Mouse (Mus musculus): ENCODE measurements at regions not wholly inside any gene's neighbourhood (a gene's known extent, or its start where the extent isn't known, plus 50 kb on each side); places are given as distances from the start of the nearest gene placed in this dataset.

DNA sequence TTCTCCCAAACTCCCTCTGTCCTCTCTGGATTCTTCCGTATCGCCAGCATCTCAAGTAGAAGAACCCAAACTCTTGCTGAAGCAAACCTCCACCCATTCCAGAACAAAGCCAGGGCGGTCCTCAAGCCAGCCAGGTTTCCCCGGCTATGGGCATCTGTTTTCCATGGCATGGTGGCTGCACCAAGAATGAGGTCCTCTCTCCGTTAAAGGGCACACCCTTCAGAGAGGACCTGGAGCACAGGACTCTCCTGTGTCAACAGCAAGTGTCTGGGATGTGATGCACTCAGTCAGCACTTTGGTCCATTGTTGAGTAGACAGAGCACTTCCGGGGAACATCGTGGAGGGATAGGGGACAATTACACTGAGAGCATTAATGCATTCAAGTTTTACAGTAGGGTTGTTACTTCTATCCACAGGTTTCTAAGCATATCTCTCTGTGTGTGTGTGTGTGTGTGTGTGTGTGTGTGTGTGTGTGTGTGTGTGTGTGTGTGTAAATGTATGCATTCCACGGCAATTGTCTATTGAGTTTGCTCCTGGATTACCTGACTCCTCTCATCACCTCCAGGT, 56.6 kb upstream of the Cpsf6 start:
- no peak for DNase-seq (ENCODE audit: low spot score in 2 of 2)

DNA sequence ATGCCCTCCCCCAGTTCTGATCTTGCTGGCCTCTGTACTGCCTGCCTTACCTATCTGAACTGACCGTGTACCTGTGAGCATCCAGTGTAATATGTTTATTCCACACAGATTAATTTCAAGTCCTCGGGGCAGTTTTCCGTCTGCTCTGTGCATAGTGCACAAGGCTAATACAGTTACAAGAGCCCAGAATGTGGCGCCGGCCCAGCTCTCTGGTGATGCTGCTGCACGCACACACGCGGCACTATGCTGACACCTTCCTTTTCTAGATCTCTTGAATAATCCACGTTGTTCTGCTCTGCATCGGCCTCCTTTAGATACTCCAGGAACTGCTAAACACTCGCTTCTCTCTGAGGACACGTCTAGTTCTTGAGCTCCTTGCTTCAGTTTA, 55.9 kb upstream of the Cpsf6 start:
- no peak for DNase-seq (ENCODE audit: low spot score in 2 of 2)

DNA sequence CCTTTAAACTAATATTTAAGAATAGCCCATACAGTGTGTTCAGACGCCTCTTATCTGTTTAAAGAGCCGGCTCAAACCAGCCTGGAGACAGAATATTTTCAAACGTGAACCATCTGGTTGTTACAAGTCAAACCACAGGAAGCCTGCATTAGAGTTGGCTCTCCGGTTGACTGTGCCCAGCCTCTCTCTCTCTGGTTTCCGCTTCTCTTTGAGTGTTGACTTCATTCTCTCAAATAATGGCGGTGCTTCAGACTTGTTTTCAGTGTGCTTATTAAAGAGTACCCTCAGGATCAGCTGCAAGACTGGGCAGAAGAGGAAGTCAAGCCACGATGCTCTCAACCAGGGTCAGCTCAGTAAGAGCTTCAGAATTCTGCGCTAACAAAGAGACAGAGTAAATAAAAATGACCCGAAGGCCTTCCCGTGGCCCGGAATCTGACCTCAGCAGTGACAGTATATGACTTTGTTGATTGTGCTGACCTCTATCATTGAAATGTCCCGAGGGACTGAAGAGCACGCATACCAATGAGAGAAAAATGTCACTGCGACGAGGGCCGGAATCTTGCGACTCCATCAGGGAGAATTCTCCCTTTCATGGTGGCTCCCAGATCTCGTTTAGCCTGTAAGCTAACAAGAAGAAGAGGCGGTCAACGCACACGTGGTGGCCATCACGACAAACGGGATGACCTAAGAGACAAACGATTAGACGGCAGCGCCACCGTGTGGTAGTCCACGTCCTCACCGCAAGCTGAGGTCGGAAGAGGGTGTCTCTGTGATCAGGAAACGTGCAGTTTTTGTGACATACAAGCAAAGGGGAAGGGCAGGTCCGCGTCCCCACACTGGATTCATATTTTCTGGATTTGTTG, 55.3 kb upstream of the Cpsf6 start:
- peak; percentile 62 to 76 for DNase-seq (ENCODE audit: low spot score in 2 of 2)

DNA sequence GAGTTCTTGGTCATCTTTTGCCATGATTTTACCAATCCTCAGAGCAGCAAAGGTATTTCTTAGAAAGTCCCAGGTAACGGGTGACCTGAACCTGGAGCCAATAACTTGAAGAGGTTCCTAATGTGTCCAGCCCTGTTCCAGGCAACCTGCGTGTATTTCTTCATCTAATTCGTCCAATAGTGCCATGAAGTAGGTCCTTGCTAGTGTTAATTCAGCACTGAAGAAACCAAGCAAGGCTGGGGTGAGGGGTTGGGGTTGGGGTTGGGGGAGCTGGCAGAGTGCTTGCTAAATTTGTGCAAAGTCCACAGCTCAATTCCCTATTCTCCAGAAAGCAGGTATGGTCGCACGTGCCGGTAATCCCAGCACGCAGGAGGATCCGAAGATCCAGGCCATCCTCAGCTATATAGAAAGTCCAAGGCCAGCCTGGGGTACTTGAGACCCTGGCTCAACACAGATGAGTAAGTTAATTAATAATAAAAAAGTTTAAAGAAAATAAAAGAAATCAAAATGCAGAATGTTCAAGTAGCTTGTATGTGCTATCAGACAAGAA, 54.6 kb upstream of the Cpsf6 start:
- DNase-seq (ENCODE audit: low spot score in 2 of 2), result no peak

DNA sequence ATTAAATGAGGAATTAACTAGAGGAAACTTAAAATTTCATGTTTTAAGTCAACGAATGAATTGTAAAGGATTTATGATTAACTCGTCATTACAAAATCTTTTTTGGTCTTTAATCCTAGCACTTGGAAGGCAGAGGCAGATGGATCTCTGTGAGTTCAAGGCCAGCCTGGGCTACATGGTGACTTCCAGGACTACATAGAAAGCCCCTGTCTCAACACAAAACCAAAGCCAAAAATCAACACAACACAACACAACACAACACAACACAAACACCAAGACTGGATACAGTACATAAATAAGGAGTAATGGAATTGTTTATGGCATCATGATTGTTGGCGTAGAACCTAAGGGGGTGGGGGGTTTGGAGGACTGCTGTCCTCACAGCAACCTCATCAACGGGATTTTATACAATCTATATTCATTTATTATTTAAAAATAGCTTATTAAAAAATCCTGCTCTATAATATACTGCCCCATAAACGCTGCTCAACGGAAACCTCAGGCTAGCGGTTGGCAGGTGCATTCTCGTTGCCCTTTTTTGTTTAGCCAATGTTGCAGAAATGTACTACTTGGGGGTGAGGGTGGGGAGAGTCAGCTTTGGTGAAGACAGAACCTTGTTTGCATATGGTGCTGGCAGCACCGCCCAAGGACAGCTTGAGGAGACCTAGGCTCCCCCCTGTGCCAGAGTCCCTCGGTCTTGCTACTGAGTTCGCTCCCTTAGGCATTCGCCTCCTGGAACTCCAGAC, 53.9 kb upstream of the Cpsf6 start:
- DNase-seq (ENCODE audit: low spot score in 2 of 2), result no peak

DNA sequence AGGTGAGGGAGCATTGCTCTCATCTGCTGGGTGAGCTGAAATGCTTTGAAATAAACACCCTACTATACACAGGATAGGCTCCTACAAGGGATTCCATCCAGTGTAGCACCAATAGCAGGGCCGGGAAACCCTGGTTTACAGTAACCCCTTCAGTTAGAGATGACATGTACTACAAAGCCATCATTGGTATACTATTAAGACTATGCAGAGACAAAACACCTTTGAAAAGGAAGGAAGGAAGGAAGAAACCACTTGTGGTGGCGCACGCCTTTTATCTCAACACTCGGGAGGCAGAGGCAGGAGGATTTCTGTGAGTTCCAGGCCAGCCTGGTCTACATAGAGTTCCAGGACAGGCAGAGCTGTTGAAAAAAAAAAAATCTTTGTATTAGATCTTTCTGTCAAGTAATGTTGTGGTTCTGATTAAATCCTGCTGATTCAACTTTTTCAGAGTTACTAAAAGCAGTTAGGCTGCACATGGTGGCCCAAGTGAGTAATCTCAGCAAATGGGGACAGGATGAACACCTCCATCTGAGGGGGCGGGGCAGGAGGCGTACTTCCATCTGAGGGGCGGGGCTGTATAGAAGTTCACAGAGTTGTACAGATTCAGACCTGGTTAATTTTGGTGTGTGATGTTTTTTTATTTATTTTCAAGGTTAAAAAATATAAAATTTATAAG, 53.2 kb upstream of the Cpsf6 start:
- no peak for DNase-seq (ENCODE audit: low spot score in 2 of 2)

DNA sequence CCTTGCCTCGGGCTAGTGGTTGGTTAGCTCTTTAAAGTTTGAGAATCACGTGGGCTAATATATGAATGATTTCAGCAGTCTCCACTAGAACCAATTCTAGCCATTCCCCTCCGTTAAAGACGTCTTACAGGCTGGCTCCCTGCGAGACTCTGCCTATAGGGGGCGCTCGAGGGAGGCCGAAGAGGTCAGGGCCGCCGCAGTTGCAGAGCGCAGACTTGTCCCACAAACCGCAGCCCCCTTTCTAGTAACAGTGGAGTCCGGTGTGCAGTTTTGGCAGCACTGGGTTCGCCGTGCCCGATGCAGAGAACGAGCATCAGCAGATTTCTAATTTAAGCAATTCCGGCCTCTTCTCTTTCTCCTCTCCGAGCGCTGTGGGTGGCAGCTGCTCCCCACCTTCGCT, 52.6 kb upstream of the Cpsf6 start:
- DNase-seq (ENCODE audit: low spot score in 2 of 2), result peak in 1 of 2 experiments; percentile 44

DNA sequence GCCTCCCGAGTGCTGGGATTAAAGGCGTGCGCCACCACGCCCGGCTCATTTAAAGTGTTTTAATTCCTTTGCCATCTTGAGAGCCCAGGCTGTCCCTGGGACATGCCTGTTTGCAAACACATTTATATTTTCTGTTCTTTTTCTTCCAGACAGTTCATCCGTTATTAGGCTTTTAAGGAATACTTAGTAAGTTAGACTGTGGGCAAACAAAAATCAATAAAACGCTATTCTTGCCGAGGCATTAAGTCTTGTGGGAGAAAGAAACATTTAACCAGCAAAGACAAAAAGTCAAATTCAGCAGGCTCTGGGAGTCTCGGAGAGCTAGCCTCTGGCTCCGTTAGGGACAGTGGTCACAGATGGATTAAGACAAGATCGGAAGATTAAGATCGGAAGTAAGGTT, 52.0 kb upstream of the Cpsf6 start:
- no peak for DNase-seq (ENCODE audit: low spot score in 2 of 2)

DNA sequence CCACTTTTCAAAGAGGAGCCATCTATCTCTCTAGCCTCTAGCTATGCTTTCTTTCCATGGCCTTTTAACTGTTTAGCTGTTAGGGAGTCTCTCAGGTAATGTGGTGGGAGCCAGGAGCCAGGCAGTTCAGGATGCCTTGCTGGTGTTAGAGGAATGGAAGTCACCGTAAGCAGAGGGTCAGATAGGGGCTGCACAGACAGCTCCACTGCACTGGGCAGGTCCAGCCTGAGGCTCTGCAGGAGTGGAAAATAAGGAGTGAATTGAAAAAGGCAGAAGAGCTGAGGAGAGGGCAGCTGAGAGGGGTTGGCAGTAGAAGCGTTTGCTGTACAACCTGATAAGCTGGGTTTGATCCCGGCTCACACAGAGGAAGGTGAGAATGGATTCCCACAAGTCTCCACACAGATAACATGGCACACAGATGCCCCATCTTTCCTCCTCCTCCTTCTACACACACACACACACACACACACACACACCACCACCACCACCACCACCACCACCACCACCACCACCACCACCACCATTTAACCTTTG, 51.3 kb upstream of the Cpsf6 start:
- no peak for DNase-seq (ENCODE audit: low spot score in 2 of 2)

DNA sequence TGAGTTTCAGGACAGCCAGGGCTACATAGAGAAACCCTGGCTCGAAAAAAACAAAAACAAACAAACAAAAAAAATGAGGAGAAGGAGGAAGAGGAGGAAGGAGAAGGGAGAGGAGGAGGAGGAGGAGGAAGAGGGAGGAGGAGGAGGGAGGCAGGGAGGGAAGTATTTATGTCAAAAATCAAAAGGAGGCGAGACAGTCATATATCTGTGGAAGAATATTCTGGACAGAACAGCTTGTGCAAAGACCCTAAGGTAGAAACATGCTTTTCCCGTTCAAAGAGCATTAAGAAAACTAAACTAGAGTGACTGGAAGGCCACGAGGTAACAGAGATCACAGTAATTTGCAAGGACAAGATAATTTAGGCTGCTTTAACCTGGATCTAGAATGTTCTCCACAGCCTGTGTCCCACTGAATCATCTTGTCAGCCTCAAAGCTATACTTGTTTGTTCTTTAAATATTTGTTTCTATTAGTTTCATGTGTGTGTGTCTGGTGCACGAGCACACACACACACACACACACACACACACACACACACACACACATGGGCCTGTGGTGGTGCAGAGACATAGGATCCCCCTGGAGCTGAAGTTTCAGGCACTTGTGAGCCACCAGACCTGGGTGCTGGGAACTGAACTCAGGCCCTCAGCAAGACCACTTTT, 50.5 kb upstream of the Cpsf6 start:
- no peak for DNase-seq (ENCODE audit: low spot score in 2 of 2)

DNA sequence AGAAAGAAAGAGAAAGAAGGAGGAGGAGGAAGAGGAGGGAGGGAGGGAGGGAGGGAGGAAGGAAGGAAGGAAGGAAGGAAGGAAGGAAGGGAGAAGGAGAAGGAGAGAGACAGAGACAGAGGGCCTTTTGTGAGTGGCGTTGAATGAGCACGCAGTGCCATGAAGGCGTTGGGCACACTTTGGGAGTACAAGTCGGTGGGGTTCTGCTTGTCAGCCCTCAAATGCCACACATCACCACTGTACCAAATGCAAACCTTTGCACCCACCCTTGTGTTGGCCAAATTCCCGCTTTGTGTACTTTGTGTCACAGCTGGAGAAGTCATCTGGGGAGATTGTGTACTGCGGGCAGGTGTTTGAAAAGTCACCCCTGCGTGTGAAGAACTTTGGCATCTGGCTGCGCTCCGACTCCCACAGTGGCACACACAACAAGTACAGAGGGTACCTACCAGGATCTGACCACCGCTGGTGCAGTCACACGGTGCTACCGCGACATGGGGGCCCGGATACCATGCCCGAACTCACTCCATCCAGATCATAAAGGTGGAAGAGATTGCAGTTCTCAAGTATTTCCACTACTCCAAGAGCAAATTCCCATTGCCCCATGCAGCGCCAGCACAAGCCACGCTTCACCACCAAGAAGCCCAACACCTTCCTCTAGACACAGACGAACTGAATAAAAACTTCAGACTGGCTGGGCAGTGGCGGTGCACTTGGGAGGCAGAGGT, 49.8 kb upstream of the Cpsf6 start:
- no peak for DNase-seq (ENCODE audit: low spot score in 2 of 2)

Measured in gastrocnemius, adult 8-10 months (tissue).